Mouse (Mus musculus) testis, adult 2 months (tissue): ENCODE results near the gene Orm1. TPM values are rescaled to one million over a fixed set of nuclear protein-coding genes. Genes with fewer than 3 reads are reported as not detected.

ENCODE experiments used
- H3K27ac ChIP-seq: fragments of 200-500 bp; 2 replicates; pipeline ENCODE4 v1.5.1; 2012; ENCODE audit warnings: low read depth, low read length; ENCODE audit not compliant: control insufficient read depth, insufficient read depth
- H3K27me3 ChIP-seq: fragments of 200-500 bp; 2 replicates; pipeline ENCODE4 v1.6.1; 2012; ENCODE audit warnings: mild to moderate bottlenecking, low read length, moderate library complexity; ENCODE audit not compliant: control insufficient read depth, insufficient read depth
- H3K36me3 ChIP-seq: fragments of 200-500 bp; 2 replicates; pipeline ENCODE4 v1.6.1; 2012; ENCODE audit warnings: mild to moderate bottlenecking, low read length; ENCODE audit not compliant: control insufficient read depth, insufficient read depth
- H3K4me1 ChIP-seq: fragments of 200-500 bp; 2 replicates; pipeline ENCODE4 v1.6.1; 2012; ENCODE audit warnings: low read length; ENCODE audit not compliant: control insufficient read depth, insufficient read depth
- H3K4me3 ChIP-seq: fragments of 200-500 bp; 2 replicates; pipeline ENCODE4 v1.5.1; 2012; ENCODE audit warnings: low read depth, mild to moderate bottlenecking, low read length, moderate library complexity, mixed read lengths; ENCODE audit not compliant: control insufficient read depth
- CTCF ChIP-seq: fragments of 200-500 bp; IDR thresholded peaks from 2 replicates; pipeline ENCODE4 v1.5.1; 2012; ENCODE audit warnings: low read depth, mild to moderate bottlenecking, inconsistent platforms, low read length, moderate library complexity; ENCODE audit not compliant: control insufficient read depth, insufficient read depth, insufficient replicate concordance
- POLR2A ChIP-seq: fragments of 200-500 bp; IDR thresholded peaks from 2 replicates; pipeline ENCODE4 v1.6.1; 2012; ENCODE audit warnings: low read depth, mild to moderate bottlenecking, inconsistent platforms, low read length, moderate library complexity; ENCODE audit not compliant: control insufficient read depth
- polyA plus RNA-seq: library from polyadenylated mRNA; depleted of rRNA; stranded (reverse); fragments of >200 nt; gene quantifications from 2 replicates; pipeline ENCODE4 v1.2.3, GENCODE M21; 2012; rRNA removed

Gene Orm1
- polyA plus RNA-seq, 1 experiment, result not detected

GRCm38 (mm10) chr4:63388029-63388428 lies 43.7 kb downstream of the Orm1 start:
- Histone ChIP-seq H3K27ac (no peak overlapping the region), H3K27me3 (no peaks in the 10 kb centered on the region), H3K4me3 (no peak overlapping the region), H3K36me3 (no peaks in the 10 kb centered on the region), H3K4me1 (no peaks in the 10 kb centered on the region)
- TF ChIP-seq POLR2A (no peak), CTCF (no peak)

- Histone ChIP-seq H3K36me3 (no peaks in the 10 kb centered on the region), H3K27me3 (no peaks in the 10 kb centered on the region), H3K27ac (no peak overlapping the region), H3K4me1 (no peaks in the 10 kb centered on the region), H3K4me3 (no peak overlapping the region)
- TF ChIP-seq POLR2A (no peak), CTCF (no peak)
These were observed 44.9 kb downstream of the Orm1 start for GRCm38 (mm10) chr4:63389121-63389886.

DNA sequence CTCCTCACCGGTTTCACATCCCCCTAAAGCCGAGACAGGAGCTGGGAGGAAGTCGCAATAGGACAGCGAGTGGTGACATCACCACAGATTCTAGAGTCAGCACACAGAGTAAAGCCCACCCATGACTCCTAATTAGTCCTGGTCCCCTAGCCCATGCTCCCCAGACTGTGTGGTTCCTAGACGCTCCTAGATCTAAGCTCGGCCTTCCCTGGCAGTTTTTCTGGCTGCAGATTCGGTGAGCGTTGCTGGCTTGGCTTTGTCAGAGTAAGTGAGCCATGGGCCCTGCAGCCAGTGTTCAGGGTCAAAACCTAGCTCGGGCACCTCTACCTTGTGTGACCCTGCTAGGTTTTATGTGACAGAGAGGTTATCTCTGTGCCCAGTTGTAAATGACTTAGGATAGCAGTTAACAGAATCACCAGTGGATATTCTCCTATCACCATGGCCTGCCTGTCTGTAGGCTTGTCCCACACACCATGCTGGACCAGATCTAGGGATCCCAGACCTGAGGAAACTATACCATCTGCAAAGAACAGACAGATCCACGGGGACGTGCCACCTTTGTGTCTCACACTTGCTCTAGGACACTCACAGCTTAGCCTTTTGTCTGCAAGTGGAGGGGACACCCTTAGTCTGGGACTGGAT lies 45.6 kb downstream of the Orm1 start:
- TF ChIP-seq POLR2A (no peak), CTCF (no peak)
- Histone ChIP-seq H3K36me3 (no peaks in the 10 kb centered on the region), H3K27ac (no peak overlapping the region), H3K27me3 (no peaks in the 10 kb centered on the region), H3K4me1 (no peaks in the 10 kb centered on the region; the same call in 1 of the 2 replicates), H3K4me3 (no peak overlapping the region)

- H3K36me3 ChIP-seq, result no peaks in the 10 kb centered on the region
- no peak for TF ChIP-seq POLR2A
- no peak for TF ChIP-seq CTCF
These were observed 47.0 kb downstream of the Orm1 start for GRCm38 (mm10) chr4:63391322-63391721.

More at GRCm38 (mm10) chr4:63391322-63391721, 47.0 kb downstream of the Orm1 start:
- Histone ChIP-seq H3K27me3 (no peaks in the 10 kb centered on the region), H3K4me1 (peaks cover 5% of the 10 kb centered on the region), H3K27ac (no peak overlapping the region), H3K4me3 (no peak overlapping the region)

Other genes with a start within 250 kb of the Orm1 start
- 2.1 and 2.7 TPM in 2 replicates for gene Ambp, start 189.8 kb upstream of the Orm1 start, polyA plus RNA-seq
- gene Kif12, start 172.4 kb upstream of the Orm1 start, polyA plus RNA-seq, result 0.04 TPM in 1 of 2 replicates, not detected in the other
- 15.3 and 17.9 TPM in 2 replicates for gene Col27a1, start 130.6 kb upstream of the Orm1 start, polyA plus RNA-seq
- gene Orm3, start 11.6 kb downstream of the Orm1 start, polyA plus RNA-seq, result not detected in 2 replicates
- not detected in 2 replicates for gene Orm2, start 17.9 kb downstream of the Orm1 start, polyA plus RNA-seq
- gene Akna, start 58.8 kb downstream of the Orm1 start, polyA plus RNA-seq, result 56.8 and 61.0 TPM in 2 replicates
- gene Whrn, start 151.4 kb downstream of the Orm1 start, polyA plus RNA-seq, result 22.5 and 26.1 TPM in 2 replicates
- 83.4 and 95.0 TPM in 2 replicates for gene Atp6v1g1, start 200.2 kb downstream of the Orm1 start, polyA plus RNA-seq
- gene Tmem268, start 214.2 kb downstream of the Orm1 start, polyA plus RNA-seq, result 4.4 and 4.7 TPM in 2 replicates